Mouse (Mus musculus): ENCODE data around the gene Bdkrb2. TPM values are rescaled to one million over a fixed set of nuclear protein-coding genes. Genes with fewer than 3 reads are reported as not detected.

The Bdkrb2 gene
- total and polyA plus RNA-seq, 3 experiments: 0.01 to 0.05 TPM; not detected in 1

DNA sequence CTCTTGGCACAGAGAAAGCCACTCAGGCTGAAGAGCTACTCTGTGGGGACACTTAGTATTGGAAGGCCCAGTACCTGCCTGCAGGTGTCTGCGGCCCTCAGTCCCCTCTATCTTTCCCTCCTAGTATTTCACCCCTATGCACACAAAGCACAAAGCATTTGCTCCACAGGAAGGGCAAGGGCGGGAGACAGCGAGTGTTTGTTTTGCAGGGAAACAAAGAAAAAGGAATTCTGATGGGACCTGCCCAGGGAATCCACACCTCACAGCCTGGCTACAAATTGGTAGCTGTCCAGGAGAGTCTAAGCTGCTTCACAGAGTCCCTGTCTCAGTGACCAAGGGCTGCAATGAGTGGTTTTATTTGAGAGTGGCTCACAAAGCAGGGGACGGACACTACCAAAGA lies 30.4 kb downstream of the Bdkrb2 start:
- DNase-seq (ENCODE audit: low spot score) (no peak), ATAC-seq (ENCODE audit: extremely low read depth, insufficient number of reproducible peaks, low FRiP score, poor library complexity, severe bottlenecking) (no peak)

DNA sequence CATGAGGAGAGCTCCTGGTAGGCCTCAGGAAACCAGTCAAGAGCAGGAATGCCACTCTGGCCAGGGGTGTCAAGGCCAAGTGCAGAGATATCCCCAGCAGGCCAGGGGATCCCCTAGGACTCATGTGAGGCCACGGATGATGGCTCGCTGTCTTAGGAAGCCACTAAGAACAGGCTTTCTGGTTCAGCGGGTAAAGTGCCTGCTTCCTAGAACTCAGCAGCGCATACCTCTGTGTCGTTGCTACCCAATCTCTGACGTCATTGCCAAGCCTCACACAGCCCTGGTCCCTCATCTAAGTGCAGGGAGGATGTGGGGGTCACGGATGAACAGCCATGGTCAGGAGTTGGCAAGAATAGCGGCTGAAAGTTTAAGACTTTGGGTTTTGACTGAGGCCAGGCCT lies 34.1 kb downstream of the Bdkrb2 start:
- Histone ChIP-seq H3K4me1 (ENCODE audit: insufficient read depth, low read depth, low read length) (no peaks in the 10 kb centered on the region), H3K9me3 (replicated peaks) (no peaks in the 10 kb centered on the region), H3K27me3 (ENCODE audit: insufficient read depth, low read length) (peaks cover 22% of the 10 kb centered on the region), H3K4me3 (ENCODE audit: low read depth, low read length) (no peak overlapping the region), H3K36me3 (replicated peaks) (no peaks in the 10 kb centered on the region)
- ATAC-seq (ENCODE audit: extremely low read depth, insufficient number of reproducible peaks, low FRiP score, poor library complexity, severe bottlenecking) (no peak), DNase-seq (ENCODE audit: low spot score) (no peak)
- TF ChIP-seq GATA2 (IDR thresholded peaks at IDR 0.05; ENCODE audit: borderline replicate concordance, low read depth, low read length) (no peak), TAL1 (conservative IDR thresholded peaks at IDR 0.05; ENCODE audit: low read depth, low read length) (no peak), GATA1 (IDR thresholded peaks at IDR 0.05; ENCODE audit: borderline replicate concordance, low read length) (no peak), POLR2AphosphoS5 (IDR thresholded peaks at IDR 0.05; ENCODE audit: insufficient replicate concordance, low read depth, low read length) (no peak), CTCF (IDR thresholded peaks at IDR 0.05; ENCODE audit: low read depth, low read length) (no peak)

More for the DNA sequence above, 30.4 kb downstream of the Bdkrb2 start:
- Histone ChIP-seq H3K4me3 (ENCODE audit: low read depth, low read length) (no peak overlapping the region), H3K9me3 (replicated peaks) (no peaks in the 10 kb centered on the region), H3K27me3 (ENCODE audit: insufficient read depth, low read length) (peaks cover 4% of the 10 kb centered on the region; the same call in 1 of the 2 replicates), H3K4me1 (ENCODE audit: insufficient read depth, low read depth, low read length) (no peaks in the 10 kb centered on the region), H3K36me3 (replicated peaks) (no peaks in the 10 kb centered on the region)
- no peak for TF ChIP-seq GATA1 (IDR thresholded peaks at IDR 0.05; ENCODE audit: borderline replicate concordance, low read length)
- no peak for TF ChIP-seq POLR2AphosphoS5 (IDR thresholded peaks at IDR 0.05; ENCODE audit: insufficient replicate concordance, low read depth, low read length)
- TF ChIP-seq GATA2 (IDR thresholded peaks at IDR 0.05; ENCODE audit: borderline replicate concordance, low read depth, low read length): no peak
- no peak for TF ChIP-seq CTCF (IDR thresholded peaks at IDR 0.05; ENCODE audit: low read depth, low read length)
- no peak for TF ChIP-seq TAL1 (conservative IDR thresholded peaks at IDR 0.05; ENCODE audit: low read depth, low read length)

DNA sequence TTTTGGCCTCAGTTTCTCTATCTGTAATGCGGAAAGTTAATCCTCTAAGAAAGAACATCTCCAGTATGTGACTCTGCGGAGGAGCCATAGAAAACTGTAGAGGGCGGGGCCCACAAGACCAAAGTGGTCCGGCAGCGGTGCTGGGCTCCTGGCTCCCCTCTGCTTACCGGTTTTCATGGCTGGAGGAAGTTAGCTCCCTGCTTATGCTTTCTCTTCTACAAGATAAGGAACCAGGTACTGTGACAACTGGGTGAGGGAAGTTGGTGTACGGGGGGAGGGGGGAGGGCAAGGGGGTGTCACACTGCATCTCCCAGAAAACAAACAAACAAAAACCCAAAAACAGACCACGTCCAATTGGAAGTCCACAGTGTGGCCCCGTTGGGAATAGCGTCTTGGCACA lies 35.5 kb downstream of the Bdkrb2 start:
- TF ChIP-seq TAL1 (conservative IDR thresholded peaks at IDR 0.05; ENCODE audit: low read depth, low read length) (no peak), CTCF (IDR thresholded peaks at IDR 0.05; ENCODE audit: low read depth, low read length) (no peak), GATA2 (IDR thresholded peaks at IDR 0.05; ENCODE audit: borderline replicate concordance, low read depth, low read length) (no peak), POLR2AphosphoS5 (IDR thresholded peaks at IDR 0.05; ENCODE audit: insufficient replicate concordance, low read depth, low read length) (no peak)
- Histone ChIP-seq H3K4me3 (ENCODE audit: low read depth, low read length) (no peak overlapping the region), H3K36me3 (replicated peaks) (no peaks in the 10 kb centered on the region), H3K9me3 (replicated peaks) (no peaks in the 10 kb centered on the region), H3K27me3 (ENCODE audit: insufficient read depth, low read length) (peaks cover 28% of the 10 kb centered on the region), H3K4me1 (ENCODE audit: insufficient read depth, low read depth, low read length) (no peaks in the 10 kb centered on the region)
- no peak for DNase-seq (ENCODE audit: low spot score)
- ATAC-seq (ENCODE audit: extremely low read depth, insufficient number of reproducible peaks, low FRiP score, poor library complexity, severe bottlenecking): no peak

DNA sequence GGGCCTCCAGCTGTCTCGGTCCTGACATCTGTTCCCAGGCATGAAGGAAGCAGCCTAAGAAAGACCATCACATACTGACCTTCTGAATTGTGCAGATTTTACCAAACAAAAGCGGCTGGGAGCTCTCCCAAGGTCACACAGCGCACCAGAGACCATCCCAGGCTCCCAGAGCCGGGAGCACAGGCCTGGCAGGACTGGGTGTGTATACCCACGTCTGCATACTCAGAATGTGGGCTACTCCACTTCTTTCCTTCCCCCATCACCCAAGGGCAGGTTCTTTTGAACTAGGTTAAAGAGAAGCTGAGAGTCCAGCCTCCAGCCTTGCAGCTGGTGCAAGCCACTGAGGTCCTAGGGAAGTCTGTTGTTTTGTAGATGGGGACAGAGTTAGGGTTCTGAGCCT lies 36.1 kb downstream of the Bdkrb2 start:
- Histone ChIP-seq H3K4me1 (ENCODE audit: insufficient read depth, low read depth, low read length) (no peaks in the 10 kb centered on the region), H3K4me3 (ENCODE audit: low read depth, low read length) (no peak overlapping the region), H3K36me3 (replicated peaks) (no peaks in the 10 kb centered on the region), H3K9me3 (replicated peaks) (no peaks in the 10 kb centered on the region), H3K27me3 (ENCODE audit: insufficient read depth, low read length) (peaks cover 28% of the 10 kb centered on the region)
- no peak for DNase-seq (ENCODE audit: low spot score)
- TF ChIP-seq TAL1 (conservative IDR thresholded peaks at IDR 0.05; ENCODE audit: low read depth, low read length): no peak
- TF ChIP-seq GATA2 (IDR thresholded peaks at IDR 0.05; ENCODE audit: borderline replicate concordance, low read depth, low read length): no peak
- no peak for TF ChIP-seq POLR2AphosphoS5 (IDR thresholded peaks at IDR 0.05; ENCODE audit: insufficient replicate concordance, low read depth, low read length)
- no peak for TF ChIP-seq CTCF (IDR thresholded peaks at IDR 0.05; ENCODE audit: low read depth, low read length)
- no peak for TF ChIP-seq GATA1 (IDR thresholded peaks at IDR 0.05; ENCODE audit: borderline replicate concordance, low read length)
- ATAC-seq (ENCODE audit: extremely low read depth, insufficient number of reproducible peaks, low FRiP score, poor library complexity, severe bottlenecking): no peak

DNA sequence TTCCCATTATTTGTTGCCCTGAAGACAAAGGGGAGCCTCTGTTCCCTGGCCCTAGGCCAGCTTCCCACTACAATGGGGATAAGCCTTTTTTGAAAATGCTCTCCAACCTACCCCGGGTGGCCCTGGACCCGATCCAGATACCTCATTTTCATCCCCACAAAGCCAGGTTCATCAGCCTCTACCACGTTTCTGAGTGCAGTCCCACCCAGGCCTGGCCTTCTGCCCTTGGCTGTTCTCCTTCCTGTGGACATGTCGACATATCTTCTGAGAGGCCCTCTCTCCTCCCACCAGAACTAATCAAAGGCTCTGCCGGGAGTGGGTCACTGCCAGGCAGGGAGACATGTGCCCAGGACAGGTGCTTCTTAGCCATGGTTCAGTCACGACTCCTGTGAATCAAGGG lies 38.6 kb downstream of the Bdkrb2 start:
- Histone ChIP-seq H3K9me3 (replicated peaks) (no peaks in the 10 kb centered on the region), H3K4me3 (ENCODE audit: low read depth, low read length) (no peak overlapping the region), H3K27me3 (ENCODE audit: insufficient read depth, low read length) (peaks cover 32% of the 10 kb centered on the region), H3K36me3 (replicated peaks) (no peaks in the 10 kb centered on the region), H3K4me1 (ENCODE audit: insufficient read depth, low read depth, low read length) (no peaks in the 10 kb centered on the region)
- no peak for TF ChIP-seq TAL1 (conservative IDR thresholded peaks at IDR 0.05; ENCODE audit: low read depth, low read length)
- no peak for TF ChIP-seq GATA2 (IDR thresholded peaks at IDR 0.05; ENCODE audit: borderline replicate concordance, low read depth, low read length)
- TF ChIP-seq POLR2AphosphoS5 (IDR thresholded peaks at IDR 0.05; ENCODE audit: insufficient replicate concordance, low read depth, low read length): no peak
- no peak for ATAC-seq (ENCODE audit: extremely low read depth, insufficient number of reproducible peaks, low FRiP score, poor library complexity, severe bottlenecking)
- DNase-seq (ENCODE audit: low spot score): no peak

DNA sequence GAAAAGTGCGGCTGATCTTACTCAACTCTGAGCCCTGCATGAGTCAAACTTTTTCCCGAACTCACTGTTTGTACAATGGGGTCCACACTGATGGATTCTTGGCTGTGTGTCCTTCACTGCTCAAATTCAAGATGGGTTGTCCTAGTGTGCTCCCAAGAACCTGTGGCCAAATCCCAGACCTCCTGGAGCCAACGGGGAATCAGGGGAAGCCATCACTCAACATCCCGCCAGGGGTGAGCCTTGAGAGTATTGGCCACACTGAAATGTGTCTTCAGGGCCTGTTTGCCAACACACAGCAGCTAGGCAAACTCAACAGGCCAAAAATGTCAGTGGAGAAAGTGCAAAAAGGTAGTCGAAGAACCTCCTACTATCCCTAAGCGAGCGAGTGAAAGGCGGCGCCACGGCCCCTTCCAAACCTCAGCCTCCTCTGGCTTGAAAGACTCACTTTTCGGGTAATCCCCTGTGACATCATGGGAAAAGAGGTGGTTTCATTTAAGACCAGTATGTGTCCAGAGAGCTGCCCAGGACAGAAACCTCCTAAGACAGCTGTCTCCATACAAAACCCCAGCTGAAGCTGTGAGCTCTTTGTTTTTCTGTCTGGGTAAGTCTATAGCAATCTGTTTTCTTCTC lies 39.7 kb downstream of the Bdkrb2 start, which contains the start of gene Bdkrb1:
TSS of gene Bdkrb1 (plus strand) at position 505 of the 630 bp plus-strand sequence.
- no peak for TF ChIP-seq POLR2AphosphoS5 (IDR thresholded peaks at IDR 0.05; ENCODE audit: insufficient replicate concordance, low read depth, low read length)
- TF ChIP-seq CTCF (IDR thresholded peaks at IDR 0.05; ENCODE audit: low read depth, low read length): no peak
- no peak for TF ChIP-seq GATA2 (IDR thresholded peaks at IDR 0.05; ENCODE audit: borderline replicate concordance, low read depth, low read length)
- TF ChIP-seq GATA1 (IDR thresholded peaks at IDR 0.05; ENCODE audit: borderline replicate concordance, low read length): no peak
- no peak for TF ChIP-seq TAL1 (conservative IDR thresholded peaks at IDR 0.05; ENCODE audit: low read depth, low read length)
- ATAC-seq (ENCODE audit: extremely low read depth, insufficient number of reproducible peaks, low FRiP score, poor library complexity, severe bottlenecking): no peak

More for the DNA sequence above, 39.7 kb downstream of the Bdkrb2 start, which contains the start of gene Bdkrb1:
- Histone ChIP-seq H3K4me1 (ENCODE audit: insufficient read depth, low read depth, low read length) (no peaks in the 10 kb centered on the region; the same call in 1 of the 2 replicates), H3K9me3 (replicated peaks) (no peaks in the 10 kb centered on the region), H3K27me3 (ENCODE audit: insufficient read depth, low read length) (peaks cover 32% of the 10 kb centered on the region), H3K4me3 (ENCODE audit: low read depth, low read length) (no peak within 1 kb of the TSS), H3K36me3 (replicated peaks) (no peaks in the 10 kb centered on the region)
- no peak for DNase-seq (ENCODE audit: low spot score)
